Mouse (Mus musculus) frontal cortex, postnatal 10 days (tissue): ENCODE measurements around the gene Immt.

Experiments used
- DNase-seq, 2 experiments: peaks; one replicate each; pipeline ENCODE4 v3.0.0; 2022; ENCODE audit warnings: low spot score in 2 of 2, mixed read lengths in 1 of 2

The Immt gene

GRCm38 (mm10) chr6:71830690-71831580 is at the start of gene Immt:
TSS of gene Immt (plus strand) at chr6:71831331.
- DNase-seq, result peak; percentile 97

DNA sequence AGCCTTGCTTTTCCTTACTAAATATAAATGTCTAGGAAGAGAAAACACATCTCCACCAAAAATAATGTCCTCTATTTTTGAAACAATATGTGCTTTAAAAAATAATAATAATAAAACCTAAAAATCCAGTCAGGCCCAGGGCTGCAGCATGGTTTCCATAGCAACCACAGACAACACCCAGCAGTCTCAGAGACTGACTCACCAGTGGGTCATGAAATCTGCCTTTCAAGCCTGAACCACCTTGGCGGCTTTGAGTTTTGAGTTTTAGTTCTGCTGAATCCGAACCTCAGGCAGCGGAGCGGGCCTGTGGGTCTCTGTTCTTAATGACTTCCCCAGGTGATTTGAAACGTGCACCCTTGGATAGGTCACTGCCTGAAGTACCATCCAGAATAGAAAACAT is 48.0 kb upstream of the Immt start:
- DNase-seq, result no peak

DNA sequence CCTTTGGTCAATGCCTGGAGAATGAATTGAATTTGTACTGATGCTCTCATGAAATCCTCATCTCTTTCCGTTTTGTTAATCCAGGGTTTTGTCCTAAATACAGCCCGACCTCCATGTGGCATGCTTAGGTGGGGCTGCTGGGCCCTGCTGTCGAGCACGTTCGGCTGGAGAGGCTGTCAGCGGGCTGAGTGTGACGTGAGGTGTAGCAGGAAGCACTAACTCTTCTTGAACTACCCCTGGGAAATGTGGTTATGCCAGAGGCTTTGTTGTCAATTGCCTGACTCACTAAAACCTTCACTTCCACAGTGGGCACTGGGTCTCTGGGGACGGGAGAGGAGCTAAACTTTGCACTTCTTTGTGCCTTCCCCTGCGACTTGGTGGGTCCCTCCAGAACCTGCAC is 42.8 kb upstream of the Immt start:
- no peak for DNase-seq

DNA sequence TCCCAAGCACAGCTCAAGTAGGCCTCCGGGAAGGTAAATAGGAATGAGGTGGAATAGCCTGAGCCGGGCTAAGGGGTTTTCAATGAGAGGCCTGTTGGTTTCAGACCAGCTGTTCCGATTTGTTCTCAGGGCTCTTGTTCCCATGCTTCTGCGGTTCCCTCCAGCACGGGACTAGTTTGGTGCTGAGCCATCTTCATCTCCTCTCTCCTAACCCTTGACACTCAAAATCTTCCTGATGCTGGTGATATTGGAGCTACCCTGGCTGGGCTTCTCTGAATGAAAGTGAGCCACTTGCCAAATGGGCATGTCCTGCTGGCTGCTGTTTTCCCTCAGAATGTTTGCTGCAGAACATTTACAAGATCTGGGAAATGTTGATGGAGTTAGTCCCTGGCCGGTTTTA is 39.4 kb upstream of the Immt start:
- DNase-seq, result no peak

- no peak for DNase-seq
Measured at GRCm38 (mm10) chr6:71799391-71799790, 31.7 kb upstream of the Immt start.

DNA sequence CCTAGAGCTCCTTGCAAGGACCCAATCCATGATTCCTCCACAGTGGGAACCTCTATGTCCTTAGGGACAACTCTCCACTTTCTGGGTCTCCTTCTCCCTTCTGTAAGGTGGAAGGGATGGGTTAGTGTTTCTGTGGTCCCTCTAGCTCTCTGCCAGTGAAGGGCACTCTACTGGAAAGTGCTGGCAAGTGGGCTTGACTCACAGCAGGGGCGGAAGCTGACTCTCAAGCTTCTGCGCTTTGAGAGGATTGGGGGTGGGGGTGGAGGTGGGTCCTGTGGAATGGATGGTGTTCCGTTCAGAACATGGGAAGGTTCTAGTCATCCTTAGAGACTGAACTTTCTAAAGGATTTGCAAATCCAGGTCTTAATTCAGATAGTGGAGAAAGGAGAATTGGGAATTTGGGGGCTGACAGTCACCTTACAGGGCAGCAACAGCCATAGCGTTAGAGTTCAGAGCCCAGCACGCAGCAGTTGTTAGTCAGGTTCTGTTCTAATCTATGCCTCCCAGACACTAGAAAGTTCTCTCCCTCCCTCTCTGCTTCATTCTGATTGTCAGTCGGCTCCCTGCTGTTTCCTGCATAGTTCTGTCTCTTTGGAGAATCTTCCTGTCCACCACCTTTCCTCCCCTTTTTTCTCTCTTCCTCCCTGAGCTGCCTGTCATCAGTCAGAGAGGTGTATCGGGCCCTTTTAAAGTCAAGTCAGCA is 30.0 kb upstream of the Immt start:
- DNase-seq, result no peak

DNA sequence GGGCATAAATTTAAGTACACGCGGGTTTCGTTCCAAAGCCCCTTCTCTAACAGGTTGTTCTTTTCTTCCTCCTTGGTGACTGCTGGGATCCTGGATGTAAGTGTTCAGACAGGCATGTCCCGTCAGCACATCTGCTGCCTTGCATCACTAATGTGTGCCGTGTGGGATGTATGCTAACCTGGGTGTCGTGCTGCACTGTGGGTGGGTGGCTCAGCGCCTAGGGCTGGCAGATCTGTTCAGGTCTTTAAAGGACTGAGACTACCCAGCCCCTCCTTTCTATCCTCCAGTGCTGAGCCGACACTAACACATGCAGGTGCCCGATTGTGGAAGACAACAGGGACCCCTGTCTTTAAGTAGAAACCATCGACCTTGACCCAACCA is 29.4 kb upstream of the Immt start:
- DNase-seq, result peak in 1 of 2 experiments; percentile 58

- no peak for DNase-seq
Measured at GRCm38 (mm10) chr6:71803609-71804008, 27.5 kb upstream of the Immt start.

DNA sequence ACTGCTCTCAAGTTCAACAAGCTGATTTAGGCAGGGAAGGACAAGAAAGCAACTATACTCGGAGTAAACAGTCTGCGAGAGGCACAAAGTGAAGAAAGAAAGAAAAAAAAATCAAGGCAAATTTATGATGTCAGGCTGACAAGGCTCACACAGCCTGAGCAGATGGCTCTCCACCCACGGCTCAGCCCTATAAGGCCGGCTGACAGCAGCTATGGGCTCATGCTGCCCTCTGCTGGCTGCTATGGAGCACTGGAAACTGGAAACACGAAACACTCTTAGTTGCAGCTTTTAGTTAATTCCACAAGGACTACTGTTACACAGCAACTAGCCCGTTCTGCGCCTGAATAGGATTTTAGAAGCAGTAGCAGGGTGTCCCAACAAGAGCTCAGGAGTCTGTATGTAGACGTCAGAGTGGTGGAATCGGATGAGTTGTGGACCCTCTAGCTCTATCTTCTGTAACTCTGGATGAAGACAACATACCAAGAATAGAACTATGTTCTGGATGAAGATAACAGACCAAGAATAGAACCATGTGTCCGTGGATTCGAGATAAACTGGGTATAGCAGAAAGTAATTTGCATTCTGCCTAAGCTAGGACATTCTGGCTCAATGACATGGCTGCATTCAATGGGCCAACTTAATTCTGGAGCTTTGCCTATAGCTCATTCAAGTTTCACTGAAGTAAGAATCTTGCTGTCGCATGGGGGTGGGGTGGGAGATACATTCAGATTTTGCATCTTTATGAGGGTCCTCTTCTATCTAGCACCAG is 26.9 kb upstream of the Immt start:
- DNase-seq, result peak; percentile 57 to 70

DNA sequence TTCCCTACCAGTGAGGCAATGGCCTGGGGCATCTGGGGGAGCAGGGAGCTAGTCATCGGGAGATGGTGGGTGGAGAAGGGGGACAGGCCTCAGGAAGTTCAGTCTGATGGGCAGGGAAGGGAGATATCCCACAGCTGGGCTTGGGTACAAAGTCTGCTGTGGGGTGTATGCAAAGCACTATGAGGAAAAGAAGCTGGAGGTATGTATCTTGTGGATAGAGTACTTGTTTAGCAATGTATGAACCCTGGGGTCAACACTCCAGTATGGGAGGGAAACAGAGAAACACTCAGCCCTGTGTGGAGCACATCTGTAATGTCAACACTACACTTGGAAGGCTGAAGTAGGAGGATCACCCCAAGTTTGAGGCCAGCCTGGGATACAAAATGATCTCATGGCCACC is 24.4 kb upstream of the Immt start:
- no peak for DNase-seq

GRCm38 (mm10) chr6:71809890-71810289 is 21.2 kb upstream of the Immt start:
- no peak for DNase-seq

DNA sequence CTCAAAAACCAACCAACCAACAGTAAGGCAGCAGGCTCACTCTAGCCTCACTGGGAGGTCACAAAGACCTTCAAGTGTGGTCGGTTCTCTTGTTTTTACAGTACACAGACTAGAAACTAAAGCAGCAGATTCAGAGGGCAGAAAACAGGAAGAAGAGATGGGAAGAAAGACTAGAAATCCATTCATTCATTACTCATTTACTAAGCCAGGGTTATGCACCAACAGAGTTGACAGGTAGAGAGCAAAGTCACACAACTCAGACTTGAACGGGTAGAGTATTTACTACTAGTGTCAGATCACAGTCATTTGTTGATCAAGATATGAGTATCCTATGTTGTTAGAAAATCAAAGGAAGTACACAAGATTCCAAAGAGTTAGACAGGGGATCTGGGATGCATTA is 18.3 kb upstream of the Immt start:
- DNase-seq, result no peak

GRCm38 (mm10) chr6:71819764-71820292 is 11.3 kb upstream of the Immt start:
- no peak for DNase-seq

DNA sequence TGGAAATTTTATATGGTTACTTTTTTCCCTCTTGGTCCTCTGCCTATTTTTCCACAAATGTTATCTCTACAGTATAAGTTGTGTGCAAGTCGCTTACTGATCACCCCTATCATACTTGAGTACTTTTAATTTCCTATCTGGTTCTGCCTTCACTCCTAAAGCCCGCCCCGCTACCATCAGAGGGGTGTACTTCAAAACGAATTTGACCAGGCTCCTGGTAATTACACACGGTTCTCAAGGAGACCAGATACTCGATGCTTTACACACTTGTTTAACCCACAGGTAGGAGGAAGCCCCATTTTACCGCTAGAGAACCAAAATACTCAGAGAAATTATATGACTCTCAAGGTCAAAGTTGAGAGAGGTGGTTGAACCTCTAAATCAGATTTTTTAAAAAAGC is 8.0 kb upstream of the Immt start:
- DNase-seq, result no peak

- peak; percentile 77 to 85 for DNase-seq
Measured at GRCm38 (mm10) chr6:71823488-71823887, 7.6 kb upstream of the Immt start.

DNA sequence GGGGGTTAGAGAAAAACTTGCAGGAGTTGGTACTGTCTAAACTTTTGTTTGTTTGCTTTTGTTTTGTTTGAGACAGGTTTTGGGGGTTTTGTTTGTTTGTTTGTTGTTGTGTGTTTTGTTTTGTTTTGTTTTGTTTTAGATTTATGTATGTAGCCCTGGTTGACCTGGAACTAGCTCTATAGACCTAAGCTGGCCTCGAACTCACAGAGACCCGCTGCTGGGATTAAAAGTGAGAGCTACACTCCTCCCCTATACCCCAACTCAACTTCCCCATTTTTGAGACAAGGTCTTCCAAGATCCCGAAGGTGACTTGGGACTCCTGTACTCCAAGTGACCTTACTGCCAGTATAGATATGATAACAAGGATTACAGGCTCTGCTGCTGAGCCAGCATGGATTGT is 7.2 kb upstream of the Immt start:
- no peak for DNase-seq

GRCm38 (mm10) chr6:71826869-71827268 is 4.3 kb upstream of the Immt start, which contains the start of gene Mrpl35:
TSS of gene Mrpl35 (minus strand) at chr6:71826969.
- DNase-seq, result no peak

GRCm38 (mm10) chr6:71829768-71830167 is 1.4 kb upstream of the Immt start:
- DNase-seq, result no peak

GRCm38 (mm10) chr6:71831581-71831960 is 440 bp downstream of the Immt start:
- peak; percentile 95 to 97 for DNase-seq

DNA sequence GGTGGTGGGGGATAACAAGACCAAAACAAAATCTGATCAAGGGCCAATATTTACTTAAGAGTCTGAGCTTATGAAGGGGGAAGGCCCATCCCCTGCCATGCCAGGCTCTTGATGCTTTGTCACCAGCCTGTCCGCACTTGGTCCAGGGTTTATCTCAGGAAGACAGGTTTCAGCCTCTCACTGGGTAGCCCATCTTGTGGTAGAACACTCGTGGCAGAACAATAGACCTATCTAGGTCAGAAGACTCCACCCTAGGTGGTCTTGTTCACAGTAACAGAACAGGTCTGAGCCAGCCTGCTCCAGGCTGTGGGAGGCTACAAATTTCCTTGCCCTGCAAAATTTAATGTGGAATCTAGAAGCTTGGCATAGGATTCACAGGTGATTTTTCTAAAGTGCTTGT is 5.7 kb downstream of the Immt start:
- no peak for DNase-seq

GRCm38 (mm10) chr6:71839815-71840214 is 8.7 kb downstream of the Immt start:
- no peak for DNase-seq
